Comparison of ENCODE assay signal across 14 mouse cellular contexts in the genomic region with DNA sequence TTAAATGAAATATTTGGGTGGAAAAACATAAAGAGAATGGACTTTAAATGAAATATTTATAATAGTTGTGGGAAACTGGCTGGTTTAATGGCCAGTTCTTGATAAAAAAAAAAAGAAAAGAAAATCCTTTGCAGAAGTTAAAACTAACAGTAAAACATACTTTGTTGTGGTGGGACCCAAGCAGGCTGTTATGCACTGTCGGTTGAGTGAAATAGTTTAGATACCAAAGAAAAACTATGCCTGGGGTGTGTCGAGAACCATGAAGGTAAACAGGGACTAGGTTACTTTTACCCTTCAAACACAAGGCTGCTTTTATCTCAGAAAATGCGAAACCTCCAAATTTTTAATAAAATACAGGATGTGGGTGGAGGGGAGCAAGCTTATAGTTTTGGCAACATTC.
"Had no signal": no experiment of that assay in that cellular context is flagged by ENCODE, and none has a peak within 500 bp of the region (broad histone marks: within the 10 kb centered on the region; RNA-seq: fewer than 3 reads in every experiment).

No protein-coding gene starts in this region.

- H3K4me1 ChIP-seq: stomach, embryonic 15.5 days had no signal

- H3K9me3 ChIP-seq: neural tube, embryonic 15.5 days; stomach, embryonic 15.5 days had no signal

- H3K4me2 ChIP-seq: neural tube, embryonic 15.5 days; stomach, embryonic 15.5 days had no signal

- H3K9ac ChIP-seq: neural tube, embryonic 15.5 days; stomach, embryonic 15.5 days had no signal

- H3K4me3 ChIP-seq: neural tube, embryonic 15.5 days; stomach, embryonic 15.5 days had no signal

- H3K27ac ChIP-seq: neural tube, embryonic 15.5 days; stomach, embryonic 15.5 days; stomach, postnatal 0 days had no signal

- H3K36me3 ChIP-seq: neural tube, embryonic 15.5 days; stomach, embryonic 15.5 days had no signal

- DNase-seq: right cerebral cortex, adult 18-20 months; right cerebral cortex, postnatal 14 days; right cerebral cortex, postnatal 25 days; right cerebral cortex, postnatal 4 days; spleen, adult 18-20 months; thymus, adult 18-20 months; thymus, adult 2 months; thymus, postnatal 14 days; thymus, postnatal 25 days; thymus, postnatal 36 days; thymus, postnatal 4 days had no signal

- H3K27me3 ChIP-seq: neural tube, embryonic 15.5 days; stomach, embryonic 15.5 days had no signal
